Mouse (Mus musculus) liver, postnatal 0 days (tissue): ENCODE data around the gene Zfp664.

Experiments
- CTCF ChIP-seq: sonication (generic); IDR thresholded peaks from 2 replicates; pipeline ENCODE4 v1.5.1; 2016; ENCODE audit warnings: antibody characterized with exemption, low read depth
- EP300 ChIP-seq: IDR thresholded peaks from 2 replicates; pipeline ENCODE4 v1.6.1; 2016; ENCODE audit warnings: antibody characterized with exemption, low read depth, mild to moderate bottlenecking

DNA sequence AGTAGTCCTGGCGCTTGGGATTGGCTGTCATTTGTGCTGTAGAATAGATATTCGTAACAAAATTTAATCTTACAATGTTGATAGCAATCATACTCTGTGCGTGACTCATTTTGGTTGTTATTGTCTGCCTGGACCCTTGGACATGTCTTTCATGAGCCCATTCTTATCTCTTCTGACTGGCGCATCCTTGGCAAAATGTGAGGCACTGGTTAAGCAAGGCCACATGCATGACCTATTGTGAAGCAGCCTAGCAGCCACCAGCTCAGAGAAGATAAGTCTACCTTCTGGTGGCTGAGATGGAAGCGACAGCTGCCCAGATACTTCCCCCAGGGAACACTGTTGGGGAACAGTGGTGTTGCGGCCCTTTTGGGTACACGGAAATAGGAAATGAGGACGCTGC is 26.2 kb downstream of the Zfp664 start:
- TF ChIP-seq EP300 (no peak), CTCF (no peak)
